Mouse (Mus musculus) adrenal gland, postnatal 10 days (tissue): ENCODE measurements around the gene Bsn. TPM values are rescaled to one million over a fixed set of nuclear protein-coding genes. Genes with fewer than 3 reads are reported as not detected.
A peak's percentile ranks its signal among the peaks of the same experiment; 100 is the strongest.

Experiments
- DNase-seq: peaks from one replicate; pipeline ENCODE4 v3.0.0; 2021; ENCODE audit warnings: mixed read lengths
- microRNA-seq: library from miRNA; unstranded; fragments of <30 nt; microRNA quantifications from one replicate; pipeline ENCODE4 v1.2.0, GENCODE M21; 2021
- total RNA-seq, 2 experiments: library from RNA; stranded (reverse); gene quantifications; 2 replicates each; pipeline ENCODE4 v1.2.3; 2021

The Bsn gene
- total RNA-seq, 2 experiments from 2014 or later: 1.7 to 2.7 TPM

DNA sequence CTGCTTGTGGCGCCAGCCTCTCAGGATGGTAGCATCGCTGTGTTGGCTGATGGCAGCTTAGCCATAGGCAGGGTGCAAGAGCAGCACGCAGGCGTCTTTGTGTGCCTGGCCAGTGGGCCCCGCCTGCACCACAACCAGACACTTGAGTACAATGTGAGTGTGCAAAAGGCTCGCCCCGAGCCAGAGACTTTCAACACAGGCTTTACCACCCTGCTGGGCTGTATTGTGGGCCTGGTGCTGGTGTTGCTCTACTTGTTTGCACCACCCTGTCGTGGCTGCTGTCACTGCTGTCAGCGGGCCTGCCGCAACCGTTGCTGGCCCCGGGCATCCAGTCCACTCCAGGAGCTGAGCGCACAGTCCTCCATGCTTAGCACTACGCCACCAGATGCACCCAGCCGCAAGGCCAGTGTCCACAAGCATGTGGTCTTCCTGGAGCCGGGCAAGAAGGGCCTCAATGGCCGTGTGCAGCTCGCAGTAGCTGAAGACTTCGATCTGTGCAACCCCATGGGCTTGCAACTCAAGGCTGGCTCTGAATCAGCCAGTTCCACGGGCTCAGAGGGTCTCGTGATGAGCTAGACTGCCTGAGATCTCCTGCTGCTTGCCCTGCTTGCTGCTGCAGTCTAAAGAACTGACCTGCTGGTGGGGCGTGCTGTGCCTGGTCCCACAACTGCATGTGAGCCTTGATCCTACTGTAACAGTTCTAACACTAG is 135.7 kb downstream of the Bsn start:
- no peak for DNase-seq

DNA sequence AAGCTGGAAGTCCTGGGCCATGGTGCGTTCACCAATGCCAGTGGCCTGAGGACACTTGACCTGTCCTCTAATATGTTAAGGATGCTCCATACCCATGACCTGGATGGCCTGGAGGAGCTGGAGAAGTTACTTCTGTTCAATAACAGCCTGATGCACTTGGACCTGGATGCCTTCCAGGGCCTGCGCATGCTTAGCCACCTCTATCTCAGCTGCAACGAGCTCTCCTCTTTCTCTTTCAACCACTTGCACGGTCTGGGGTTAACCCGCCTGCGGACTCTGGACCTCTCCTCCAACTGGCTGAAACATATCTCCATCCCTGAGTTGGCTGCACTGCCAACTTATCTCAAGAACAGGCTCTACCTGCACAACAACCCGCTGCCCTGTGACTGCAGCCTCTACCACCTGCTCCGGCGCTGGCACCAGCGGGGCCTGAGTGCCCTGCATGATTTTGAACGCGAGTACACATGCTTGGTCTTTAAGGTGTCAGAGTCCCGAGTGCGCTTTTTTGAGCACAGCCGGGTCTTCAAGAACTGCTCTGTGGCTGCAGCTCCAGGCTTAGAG is 136.4 kb downstream of the Bsn start:
- no peak for DNase-seq

DNA sequence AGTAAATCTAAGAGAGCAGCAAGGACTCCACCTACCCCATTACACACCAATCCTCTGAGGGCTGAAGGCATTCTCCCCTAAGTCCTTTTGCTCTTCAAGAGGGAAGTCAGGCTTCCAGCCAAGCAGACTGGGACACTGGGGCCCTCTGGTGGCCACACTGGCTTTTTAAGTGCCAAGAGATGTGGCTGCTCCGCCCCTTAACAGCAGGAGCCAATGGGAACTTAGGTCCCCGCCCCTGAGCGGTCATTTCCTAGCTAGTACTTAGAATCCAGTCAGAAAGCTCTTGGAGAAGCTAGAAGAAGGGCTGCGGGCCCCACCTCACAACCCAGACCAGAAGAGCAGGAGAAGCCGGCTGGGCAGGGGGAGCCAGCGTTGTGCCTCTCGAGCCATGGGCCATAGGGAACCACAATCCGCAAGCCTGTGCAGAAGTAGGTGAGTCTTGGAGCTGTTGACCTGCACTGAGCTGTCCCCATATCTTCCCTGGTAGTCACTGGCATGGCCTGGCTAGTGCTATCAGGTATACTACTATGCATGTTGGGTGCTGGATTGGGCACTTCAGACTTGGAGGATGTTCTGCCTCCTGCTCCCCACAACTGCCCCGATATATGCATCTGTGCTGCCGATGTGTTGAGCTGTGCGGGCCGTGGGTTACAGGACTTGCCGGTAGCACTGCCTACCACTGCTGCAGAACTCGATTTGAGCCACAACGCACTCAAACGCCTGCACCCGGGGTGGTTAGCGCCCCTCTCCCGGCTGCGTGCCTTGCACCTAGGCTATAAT is 137.1 kb downstream of the Bsn start, which contains the start of gene Amigo3:
Gene Amigo3, plus strand, starts transcription at position 275 of the 780 bp plus-strand sequence.
- DNase-seq: peak; percentile 98

- DNase-seq: no peak
Observed at GRCm38 (mm10) chr9:108052411-108052810, 137.8 kb downstream of the Bsn start.

GRCm38 (mm10) chr9:108051931-108052220 is 138.3 kb downstream of the Bsn start:
- no peak for DNase-seq

DNA sequence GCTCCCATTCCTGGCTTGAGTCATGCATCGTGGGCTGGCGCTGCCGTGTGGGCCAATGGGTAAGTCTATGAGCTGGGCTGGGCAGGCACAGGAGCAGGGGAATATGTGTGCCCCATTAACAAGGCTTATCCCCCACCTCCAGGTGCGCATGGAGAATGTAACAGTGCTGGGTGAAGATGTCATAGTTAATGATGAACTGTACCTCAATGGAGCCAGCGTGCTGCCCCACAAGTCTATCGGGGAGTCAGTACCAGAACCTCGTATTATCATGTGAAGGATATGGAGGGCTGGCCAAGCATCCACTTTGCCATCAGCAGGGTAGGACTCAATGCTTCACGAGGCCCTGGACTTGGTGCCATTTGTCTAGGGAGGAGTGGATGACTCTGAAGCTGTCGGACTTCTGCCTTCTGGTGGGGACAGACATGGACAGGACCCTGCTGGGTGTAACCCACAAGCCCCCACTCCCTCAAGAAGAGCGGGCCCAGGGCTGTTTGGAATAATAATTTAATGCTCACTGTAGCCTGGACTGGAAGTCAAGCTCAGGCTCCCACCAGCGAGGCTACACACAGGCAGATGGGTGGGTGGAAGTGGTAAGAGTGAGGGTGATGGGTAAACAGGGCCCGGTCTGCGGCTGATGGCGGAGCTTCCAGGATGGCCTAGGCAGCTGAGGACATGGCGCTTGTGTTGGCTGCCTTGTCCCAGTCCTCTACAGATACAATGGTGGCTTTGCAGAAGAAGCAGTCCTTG is 138.8 kb downstream of the Bsn start:
- no peak for DNase-seq

- no peak for DNase-seq
Observed at GRCm38 (mm10) chr9:108049561-108050251, 140.5 kb downstream of the Bsn start.

DNA sequence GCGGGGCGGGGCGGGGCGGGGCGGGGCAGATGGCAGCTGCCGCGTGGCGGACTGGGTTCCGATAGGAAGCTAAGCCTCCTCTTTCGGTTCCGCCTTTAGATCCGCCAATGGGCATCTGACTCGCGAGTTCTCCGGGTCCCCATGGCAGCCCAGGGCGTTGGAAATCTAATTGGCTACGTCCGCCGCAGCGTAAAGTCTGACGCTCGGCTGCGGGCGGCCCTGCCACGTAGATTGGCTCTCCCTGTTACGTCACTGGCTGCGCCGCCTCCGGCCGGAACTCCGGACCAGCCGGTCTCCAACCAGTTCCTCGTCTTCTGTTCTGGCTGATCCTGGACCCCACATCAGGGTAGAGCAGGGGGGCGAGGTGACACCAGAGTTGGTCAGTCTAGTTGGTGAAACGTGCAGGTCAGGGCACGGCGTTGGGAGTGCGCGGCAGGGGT is 141.1 kb downstream of the Bsn start, which contains the start of gene Gmppb:
Gene Gmppb, plus strand, starts transcription at position 227 of the 440 bp plus-strand sequence.
- DNase-seq: peak; percentile 97

DNA sequence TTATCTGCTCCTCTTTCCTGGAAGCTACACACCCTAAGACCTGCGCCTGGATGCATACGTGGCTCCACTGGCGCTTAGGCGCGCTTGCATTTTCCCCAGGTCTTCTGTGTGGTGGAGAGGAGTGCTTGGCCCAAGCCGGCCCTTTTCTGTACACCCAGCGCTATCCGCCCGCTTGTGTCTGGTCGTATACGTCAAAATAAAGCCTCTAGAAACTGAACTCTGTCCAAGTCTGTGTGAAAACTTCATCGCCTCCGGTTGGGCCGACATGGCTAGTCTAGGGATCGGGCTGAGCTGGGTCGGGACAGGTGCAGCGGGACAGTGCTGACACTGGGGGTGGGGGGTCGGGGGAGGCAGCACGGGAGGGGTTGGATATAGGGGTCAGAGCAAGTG is 141.6 kb downstream of the Bsn start:
- DNase-seq: no peak

- no peak for DNase-seq
Observed at GRCm38 (mm10) chr9:108047601-108048565, 142.3 kb downstream of the Bsn start.

GRCm38 (mm10) chr9:108046582-108046981 is 143.6 kb downstream of the Bsn start:
- no peak for DNase-seq

Small RNAs within 50 kb of the gene (microRNA-seq; reads per million reads assigned to microRNA genes)
- gene Gm47303: not detected
- gene Mir7088: not detected

Other genes starting within 250 kb of the Bsn start
- gene Traip, start 240.2 kb downstream of the Bsn start, total RNA-seq: 1 to 10 TPM; 5.1 to 7.4 TPM
- 10 to 100 TPM; 19.0 to 22.5 TPM for gene Uba7, start 214.9 kb downstream of the Bsn start, total RNA-seq
- gene Gm20661, start 207.3 kb downstream of the Bsn start, total RNA-seq: under 1 TPM; 0.48 to 0.85 TPM
- 10 to 100 TPM; 18.6 to 18.7 TPM for gene Inka1, start 204.5 kb downstream of the Bsn start, total RNA-seq
- 1 to 10 TPM; 1.7 to 2.6 TPM for gene Cdhr4, start 197.9 kb downstream of the Bsn start, total RNA-seq
- 1 to 10 TPM; 1.1 to 1.6 TPM for gene Gm20662, start 194.0 kb downstream of the Bsn start, total RNA-seq
- gene Ip6k1, start 187.9 kb downstream of the Bsn start, total RNA-seq: 10 to 100 TPM; 88.7 to 97.3 TPM
- gene Gmppb, start 141.1 kb downstream of the Bsn start, total RNA-seq: 10 to 100 TPM; 18.5 to 21.0 TPM
- 1 to 10 TPM; 2.7 to 3.4 TPM for gene Amigo3, start 137.2 kb downstream of the Bsn start, total RNA-seq
- gene Mst1, start 109.9 kb downstream of the Bsn start, total RNA-seq: 10 to 100 TPM; 12.8 to 28.1 TPM
- gene Rnf123, start 107.0 kb downstream of the Bsn start, total RNA-seq: 10 to 100 TPM; 54.3 to 71.9 TPM
- 10 to 100 TPM; 72.2 to 81.8 TPM for gene Apeh, start 95.8 kb downstream of the Bsn start, total RNA-seq
- 100 to 1,000 TPM; 168 to 192 TPM for gene Dag1, start 73.6 kb upstream of the Bsn start, total RNA-seq
- gene Nicn1, start 100.0 kb upstream of the Bsn start, total RNA-seq: 10 to 100 TPM; 20.2 to 28.6 TPM
- gene Amt, start 106.5 kb upstream of the Bsn start, total RNA-seq: 10 to 100 TPM in 1 of 2 experiments, 1 to 10 TPM in 1; 9.3 to 14.7 TPM
- gene Rhoa, start 115.7 kb upstream of the Bsn start, total RNA-seq: 100 to 1,000 TPM; 352 to 357 TPM
- gene Tcta, start 115.8 kb upstream of the Bsn start, total RNA-seq: 10 to 100 TPM; 28.9 to 36.6 TPM
- 100 to 1,000 TPM; 424 to 480 TPM for gene Gpx1, start 148.5 kb upstream of the Bsn start, total RNA-seq
- 100 to 1,000 TPM; 101 to 111 TPM for gene Usp4, start 157.5 kb upstream of the Bsn start, total RNA-seq
- 1 to 10 TPM in 1 of 2 experiments, under 1 TPM in 1; 0.63 to 1.4 TPM for gene 1700102P08Rik, start 202.4 kb upstream of the Bsn start, total RNA-seq
- gene Ccdc36, start 238.1 kb upstream of the Bsn start, total RNA-seq: not detected
- not detected for gene BC048562, start 246.1 kb upstream of the Bsn start, total RNA-seq